Mouse (Mus musculus): ENCODE results near the gene D330045A20Rik.

GRCm38 (mm10) chrX:139529678-139530077 is 49.5 kb downstream of the D330045A20Rik start:
- TF ChIP-seq CTCF (IDR thresholded peaks at IDR 0.05; ENCODE audit: low read depth, low read length) (no peak), POLR2A (IDR thresholded peaks at IDR 0.05; ENCODE audit: extremely low read depth, insufficient read depth, low read length) (no peak)

Measured in liver, adult 2 months (tissue).